Mouse (Mus musculus) Muller cell, postnatal 12 days (primary cell): ENCODE results near the gene Zc3h4.

Source experiments
- DNase-seq: peaks from one replicate; pipeline ENCODE4 v3.0.0-alpha.2; 2015; ENCODE audit errors: inconsistent ontology term

Gene Zc3h4

GRCm38 (mm10) chr7:16399820-16400688 is 656 bp upstream of the Zc3h4 start:
- peak; percentile 100 for DNase-seq

GRCm38 (mm10) chr7:16401991-16402431 is 1.3 kb downstream of the Zc3h4 start:
- DNase-seq: peak; percentile 42

GRCm38 (mm10) chr7:16402449-16402848 is 1.7 kb downstream of the Zc3h4 start:
- DNase-seq: no peak

GRCm38 (mm10) chr7:16402968-16403948 is 2.5 kb downstream of the Zc3h4 start:
- peak; percentile 27 for DNase-seq

GRCm38 (mm10) chr7:16404315-16405072 is 3.8 kb downstream of the Zc3h4 start:
- peak; percentile 20 for DNase-seq

- peak; percentile 61 for DNase-seq
Observed at GRCm38 (mm10) chr7:16405073-16405455, 4.4 kb downstream of the Zc3h4 start.

- peak; percentile 88 for DNase-seq
Observed at GRCm38 (mm10) chr7:16405516-16406351, 5.0 kb downstream of the Zc3h4 start.

GRCm38 (mm10) chr7:16406978-16407377 is 6.3 kb downstream of the Zc3h4 start:
- no peak for DNase-seq

GRCm38 (mm10) chr7:16411100-16411499 is 10.4 kb downstream of the Zc3h4 start:
- no peak for DNase-seq

GRCm38 (mm10) chr7:16412220-16412896 is 11.6 kb downstream of the Zc3h4 start:
- DNase-seq: no peak

- DNase-seq: no peak
Observed at GRCm38 (mm10) chr7:16412930-16413329, 12.2 kb downstream of the Zc3h4 start.

- no peak for DNase-seq
Observed at GRCm38 (mm10) chr7:16415426-16415825, 14.7 kb downstream of the Zc3h4 start.

GRCm38 (mm10) chr7:16417141-16417771 is 16.5 kb downstream of the Zc3h4 start:
- peak; percentile 91 for DNase-seq

- no peak for DNase-seq
Observed at GRCm38 (mm10) chr7:16418713-16419112, 18.0 kb downstream of the Zc3h4 start.

- no peak for DNase-seq
Observed at GRCm38 (mm10) chr7:16420493-16421118, 19.9 kb downstream of the Zc3h4 start.

- no peak for DNase-seq
Observed at GRCm38 (mm10) chr7:16422222-16422856, 21.6 kb downstream of the Zc3h4 start.

GRCm38 (mm10) chr7:16423731-16424130 is 23.0 kb downstream of the Zc3h4 start:
- no peak for DNase-seq

GRCm38 (mm10) chr7:16425721-16426120 is 25.0 kb downstream of the Zc3h4 start:
- DNase-seq: no peak
